Mouse (Mus musculus) megakaryocyte, embryonic 14.5 days (primary cell): ENCODE results near the gene Rhbdd3. TPM values are rescaled to one million over a fixed set of nuclear protein-coding genes. Genes with fewer than 3 reads are reported as not detected.

Experiments
- H3K27me3 ChIP-seq: replicated peaks from 2 replicates; pipeline ENCODE3; 2012; ENCODE audit warnings: inconsistent platforms
- H3K36me3 ChIP-seq: replicated peaks from 2 replicates; pipeline ENCODE3; 2012; ENCODE audit warnings: low read length, inconsistent platforms, mixed read lengths
- H3K4me1 ChIP-seq: 2 replicates; pipeline ENCODE4 v1.6.1; 2012; ENCODE audit warnings: inconsistent platforms
- H3K4me3 ChIP-seq: replicated peaks from 2 replicates; pipeline ENCODE3; 2012; ENCODE audit warnings: moderate library complexity, mild to moderate bottlenecking, inconsistent platforms
- H3K9me3 ChIP-seq: 2 replicates; pipeline ENCODE4 v1.6.1; 2012; ENCODE audit warnings: inconsistent platforms
- FLI1 ChIP-seq: IDR thresholded peaks from 2 replicates; pipeline ENCODE4 v1.6.1; 2012; ENCODE audit warnings: low read length, inconsistent platforms, mixed read lengths
- GATA1 ChIP-seq: IDR thresholded peaks from 3 replicates; pipeline ENCODE4 v1.6.1; 2012; ENCODE audit warnings: mixed read lengths, low read length, inconsistent platforms, borderline replicate concordance
- polyA plus RNA-seq: library from polyadenylated mRNA; stranded (reverse); fragments of >175 nt; gene quantifications from 2 replicates; pipeline ENCODE4 v1.2.3, GENCODE M21; 2012; ENCODE audit warnings: low replicate concordance; ENCODE audit not compliant: insufficient read depth

The Rhbdd3 gene
- polyA plus RNA-seq, 1 experiment, result 28.8 TPM

DNA sequence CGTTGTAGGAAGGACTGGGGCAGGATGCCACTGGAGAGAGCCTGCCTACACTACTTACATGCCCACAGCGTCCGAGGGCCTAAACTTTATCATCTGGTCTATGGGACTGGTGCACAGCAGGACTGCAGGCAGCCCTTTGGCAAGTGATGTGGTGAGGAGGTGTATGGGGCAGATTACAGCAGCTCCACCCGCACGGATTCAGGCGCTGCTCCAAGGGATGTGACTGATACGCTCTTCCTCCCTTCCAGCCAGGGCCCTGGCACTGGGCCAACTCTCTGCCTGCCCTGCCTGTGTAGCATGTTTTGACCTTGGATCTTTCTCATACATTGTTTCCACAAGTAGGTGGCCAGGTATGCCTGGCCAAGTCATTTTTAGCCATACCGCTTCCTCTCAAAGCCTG is 41.9 kb downstream of the Rhbdd3 start:
- no peak for TF ChIP-seq GATA1
- TF ChIP-seq FLI1, result no peak
- peak overlapping the region; percentile 62 for H3K4me3 ChIP-seq
- no peaks in the 10 kb centered on the region for H3K9me3 ChIP-seq
- H3K27me3 ChIP-seq, result peaks cover 77% of the 10 kb centered on the region
- H3K4me1 ChIP-seq, result peaks cover 18% of the 10 kb centered on the region
- H3K36me3 ChIP-seq, result no peaks in the 10 kb centered on the region

DNA sequence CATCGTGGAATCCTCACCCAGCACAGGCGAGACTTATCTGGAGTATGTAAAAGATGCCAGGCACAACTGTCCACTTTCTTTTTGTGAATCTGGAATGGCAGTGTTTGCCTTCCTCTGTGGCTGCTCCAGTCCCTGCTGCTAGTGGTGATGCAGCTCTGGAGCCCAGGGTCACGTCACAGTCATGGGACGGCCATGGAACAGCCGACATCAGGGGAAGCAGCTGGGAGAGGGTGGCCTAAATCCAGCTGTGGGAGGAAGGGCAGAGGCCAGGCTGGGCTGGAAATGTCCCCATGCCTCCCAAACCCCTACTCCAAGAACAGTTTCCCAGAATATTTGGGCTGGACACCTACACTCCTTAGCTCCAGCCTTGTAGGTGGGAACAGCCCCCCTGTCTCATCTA is 42.5 kb downstream of the Rhbdd3 start:
- H3K27me3 ChIP-seq, result peaks cover 76% of the 10 kb centered on the region
- no peak overlapping the region for H3K4me3 ChIP-seq
- no peaks in the 10 kb centered on the region for H3K36me3 ChIP-seq
- no peak for TF ChIP-seq GATA1
- no peak for TF ChIP-seq FLI1
- H3K9me3 ChIP-seq, result no peaks in the 10 kb centered on the region
- H3K4me1 ChIP-seq, result peaks cover 22% of the 10 kb centered on the region

DNA sequence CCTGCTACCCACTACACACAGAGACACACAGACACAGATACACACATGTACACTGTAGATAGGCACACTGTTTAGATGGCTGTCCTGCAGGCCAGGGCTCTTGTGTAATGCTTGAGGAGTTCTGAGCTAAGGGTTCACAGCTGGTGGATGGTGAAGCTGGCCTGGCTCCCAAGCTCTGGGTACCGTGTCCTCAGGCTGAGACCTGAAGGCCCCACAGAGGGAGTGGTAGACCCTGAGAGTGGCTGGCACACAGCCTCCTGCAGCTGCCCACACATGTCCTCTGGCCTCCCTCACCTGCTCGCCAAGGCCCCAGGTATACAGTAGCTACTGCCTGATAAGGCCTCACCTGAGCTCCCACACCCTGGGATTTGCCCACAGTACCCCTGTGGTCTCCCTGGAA is 43.2 kb downstream of the Rhbdd3 start:
- Histone ChIP-seq H3K27me3 (peaks cover 71% of the 10 kb centered on the region), H3K9me3 (no peaks in the 10 kb centered on the region), H3K36me3 (no peaks in the 10 kb centered on the region), H3K4me3 (no peak overlapping the region), H3K4me1 (peaks cover 22% of the 10 kb centered on the region)
- TF ChIP-seq FLI1, result no peak
- TF ChIP-seq GATA1, result no peak

DNA sequence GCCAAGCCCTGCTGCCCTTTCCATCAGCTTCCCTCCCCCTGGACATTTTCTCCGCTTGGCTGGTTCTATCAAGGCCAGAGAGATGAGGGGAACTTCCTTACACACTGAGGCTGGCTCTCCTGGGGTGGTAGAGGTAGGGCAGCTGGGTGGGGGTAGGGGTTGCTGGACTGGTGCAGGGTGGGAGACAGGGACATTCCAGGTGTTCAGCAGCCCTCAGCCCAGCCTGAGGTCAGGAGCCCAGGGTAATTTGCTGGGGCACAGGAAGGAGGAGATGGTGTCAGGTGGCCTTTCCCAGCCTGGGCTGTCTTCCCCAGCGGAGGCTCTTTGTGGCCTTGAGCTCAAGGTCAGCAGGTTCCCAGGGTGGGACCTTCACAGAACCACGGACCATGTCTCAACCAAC is 46.9 kb downstream of the Rhbdd3 start:
- Histone ChIP-seq H3K9me3 (no peaks in the 10 kb centered on the region), H3K4me3 (no peak overlapping the region), H3K27me3 (peaks cover 72% of the 10 kb centered on the region), H3K4me1 (peaks cover 34% of the 10 kb centered on the region), H3K36me3 (no peaks in the 10 kb centered on the region)
- no peak for TF ChIP-seq GATA1
- no peak for TF ChIP-seq FLI1

DNA sequence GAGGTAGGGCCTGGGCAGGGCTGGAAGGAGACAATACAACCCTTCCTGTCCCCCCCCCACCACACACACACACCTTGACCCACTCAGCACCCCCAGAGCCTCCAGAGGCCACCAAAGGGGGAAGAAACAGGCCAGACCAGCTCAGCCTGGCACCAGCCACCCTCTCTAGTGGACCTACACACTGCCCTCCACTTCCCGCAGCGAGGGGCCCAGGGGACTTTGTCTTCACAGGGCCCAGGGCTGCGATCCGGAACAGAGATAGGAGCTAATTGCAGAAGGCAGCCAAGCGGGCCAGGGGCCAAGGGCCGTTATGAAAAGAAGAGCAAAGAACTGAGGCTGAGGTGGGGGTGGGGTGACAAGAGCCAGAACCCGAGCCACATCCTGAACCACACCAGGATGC is 50.5 kb downstream of the Rhbdd3 start:
- Histone ChIP-seq H3K4me3 (peak overlapping the region; percentile 72), H3K36me3 (no peaks in the 10 kb centered on the region), H3K4me1 (peaks cover 45% of the 10 kb centered on the region), H3K9me3 (no peaks in the 10 kb centered on the region), H3K27me3 (peaks cover 72% of the 10 kb centered on the region)
- no peak for TF ChIP-seq FLI1

DNA sequence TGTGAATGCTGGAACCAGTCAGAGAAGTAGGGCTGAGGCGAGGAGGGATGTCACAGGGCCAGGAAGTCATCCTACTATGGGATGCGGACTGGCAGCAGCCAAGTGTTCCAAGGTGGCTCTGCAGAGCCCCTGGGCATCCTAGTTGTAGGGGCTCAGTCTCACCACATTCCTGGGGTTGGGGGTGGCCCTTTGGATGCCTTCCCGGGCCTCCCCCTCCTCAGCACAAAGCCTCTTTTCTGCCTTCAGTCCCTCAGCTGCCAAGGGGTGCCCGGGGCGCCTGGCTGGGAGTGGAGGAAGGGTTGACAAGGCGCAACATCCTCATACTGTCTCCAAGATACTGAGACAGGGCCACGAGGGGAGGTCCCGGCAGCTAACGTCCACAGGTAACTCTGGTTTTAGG is 51.2 kb downstream of the Rhbdd3 start:
- peaks cover 47% of the 10 kb centered on the region for H3K4me1 ChIP-seq
- H3K36me3 ChIP-seq, result no peaks in the 10 kb centered on the region
- H3K9me3 ChIP-seq, result no peaks in the 10 kb centered on the region
- no peak overlapping the region for H3K4me3 ChIP-seq
- TF ChIP-seq GATA1 (no peak), FLI1 (no peak)
- peaks cover 72% of the 10 kb centered on the region for H3K27me3 ChIP-seq

DNA sequence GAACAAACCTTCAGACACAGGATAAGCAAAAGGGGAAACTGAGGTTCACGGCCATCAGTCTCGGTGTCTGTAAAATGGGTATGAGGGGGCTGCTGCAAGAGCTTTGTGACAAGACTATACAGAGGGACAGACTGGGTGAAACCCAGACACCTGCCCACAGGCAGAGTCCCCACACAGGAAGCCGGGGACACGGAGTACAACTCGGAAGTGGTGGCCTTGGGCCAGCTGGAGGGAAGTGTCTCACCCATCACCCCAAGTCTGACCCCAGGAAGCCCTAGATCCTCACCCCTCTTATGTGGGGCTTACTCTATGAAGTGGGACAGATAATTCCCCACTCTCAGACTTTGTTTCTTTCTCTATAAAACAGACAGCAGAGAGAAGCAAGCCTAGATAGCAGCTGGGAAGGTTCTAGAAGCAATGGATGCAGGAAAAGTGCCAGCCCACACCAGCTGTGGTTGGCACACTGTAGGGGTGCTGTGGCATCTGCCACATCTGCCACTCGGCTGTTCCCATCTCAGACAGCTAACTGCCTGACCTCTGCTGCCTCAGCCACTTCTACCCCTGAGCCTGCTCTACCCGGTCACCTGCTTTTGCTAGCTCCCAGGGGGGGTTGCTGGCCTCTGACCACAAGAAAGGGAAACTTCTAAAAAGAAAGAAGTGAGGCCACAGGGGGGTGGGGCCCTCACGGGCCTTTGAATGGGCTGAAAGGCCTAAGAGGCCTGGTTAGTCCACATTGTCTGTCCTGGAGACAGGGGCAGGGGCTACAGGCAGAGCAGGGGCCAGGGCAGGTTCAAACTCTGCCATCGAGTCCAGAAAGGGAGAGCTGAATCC is 51.9 kb downstream of the Rhbdd3 start:
- H3K9me3 ChIP-seq, result no peaks in the 10 kb centered on the region
- H3K4me3 ChIP-seq, result peak overlapping the region; percentile 47
- peaks cover 54% of the 10 kb centered on the region for H3K4me1 ChIP-seq
- H3K27me3 ChIP-seq, result peaks cover 75% of the 10 kb centered on the region
- no peak for TF ChIP-seq GATA1
- no peak for TF ChIP-seq FLI1
- no peaks in the 10 kb centered on the region for H3K36me3 ChIP-seq

DNA sequence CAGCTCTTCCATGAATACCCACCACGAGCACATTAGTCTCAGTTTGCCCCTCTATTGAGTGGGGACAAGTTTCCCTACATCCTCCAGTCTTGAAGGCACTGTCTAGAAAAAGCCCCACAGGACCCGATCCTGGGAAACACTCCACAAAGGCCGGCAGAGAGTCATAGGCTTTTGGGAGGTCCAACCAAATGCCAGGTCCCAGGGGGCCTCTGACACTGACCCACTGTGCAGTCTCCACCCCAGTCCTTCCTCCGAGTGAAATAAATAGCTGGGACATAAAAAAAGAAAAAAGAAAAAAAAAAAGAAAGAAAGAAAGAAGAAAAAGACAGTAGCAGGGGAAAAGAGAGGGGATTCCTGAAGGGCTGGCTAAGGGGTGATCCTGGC is 52.5 kb downstream of the Rhbdd3 start:
- no peaks in the 10 kb centered on the region for H3K36me3 ChIP-seq
- peak overlapping the region; percentile 87 for H3K4me3 ChIP-seq
- TF ChIP-seq GATA1 (no peak), FLI1 (no peak)
- H3K27me3 ChIP-seq, result peaks cover 70% of the 10 kb centered on the region
- H3K9me3 ChIP-seq, result no peaks in the 10 kb centered on the region
- H3K4me1 ChIP-seq, result peaks cover 56% of the 10 kb centered on the region

DNA sequence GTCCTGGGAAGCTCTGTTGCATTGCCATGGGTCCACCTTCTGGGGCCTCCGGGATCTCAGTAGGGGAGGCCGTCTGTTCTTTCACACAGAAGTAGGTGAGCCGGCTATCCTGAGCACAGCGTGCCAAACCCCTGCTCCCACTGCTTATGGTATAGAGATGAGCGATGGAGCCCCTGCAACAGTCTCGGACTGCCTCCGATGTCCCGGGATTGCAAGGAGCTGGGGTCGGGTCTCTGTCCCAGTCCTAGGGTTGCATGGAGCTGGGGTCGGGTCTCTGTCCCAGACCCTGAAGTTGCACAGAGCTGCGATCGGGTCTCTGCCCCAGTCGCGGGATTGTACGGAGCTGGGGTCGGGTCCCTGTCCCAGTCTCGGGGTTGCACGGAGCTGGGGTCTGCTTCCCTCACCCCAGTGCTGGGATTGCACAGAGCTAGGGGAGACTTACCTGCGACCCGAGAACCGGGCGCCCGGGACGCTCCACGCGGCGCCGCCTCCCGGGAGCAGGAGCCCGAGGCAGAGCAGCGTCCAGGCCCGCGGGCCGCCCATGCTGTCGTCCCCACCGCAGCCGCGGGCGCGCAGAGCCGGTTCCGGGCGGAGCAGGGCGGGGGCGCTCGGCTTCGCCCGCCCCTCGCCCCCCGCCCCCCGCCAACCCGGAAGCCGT is 53.1 kb downstream of the Rhbdd3 start, which contains the start of gene Emid1:
Emid1 (minus strand) TSS at position 578 of the 658 bp plus-strand sequence.
- Histone ChIP-seq H3K4me1 (peaks cover 62% of the 10 kb centered on the region), H3K4me3 (peak within 1 kb of the TSS; percentile 87), H3K27me3 (peaks cover 72% of the 10 kb centered on the region), H3K36me3 (no peaks in the 10 kb centered on the region), H3K9me3 (no peaks in the 10 kb centered on the region)
- no peak for TF ChIP-seq GATA1
